Mouse (Mus musculus) forebrain, embryonic 13.5 days (tissue): ENCODE measurements around the gene Slc27a5. TPM values are rescaled to one million over a fixed set of nuclear protein-coding genes. Genes with fewer than 3 reads are reported as not detected.
A peak's percentile ranks its signal among the peaks of the same experiment; 100 is the strongest.

Experiments
- ATAC-seq: fragments of 200-750 bp; cut with Nextera tagmentation; 2 replicates; pipeline ENCODE4 v1.8.0; 2017
- H3K27ac ChIP-seq: fragments of 300-500 bp; sonication (generic); 2 replicates; pipeline ENCODE4 v1.5.1; 2015; ENCODE audit warnings: inconsistent platforms, mild to moderate bottlenecking, moderate library complexity
- H3K27me3 ChIP-seq: fragments of 300-500 bp; sonication (generic); 2 replicates; pipeline ENCODE4 v1.6.1; 2015; ENCODE audit warnings: mild to moderate bottlenecking, inconsistent platforms
- H3K36me3 ChIP-seq: fragments of 300-500 bp; sonication (generic); 2 replicates; pipeline ENCODE4 v1.6.1; 2015; ENCODE audit warnings: mild to moderate bottlenecking, inconsistent platforms; ENCODE audit not compliant: poor library complexity, severe bottlenecking
- H3K4me1 ChIP-seq: fragments of 300-500 bp; sonication (generic); 2 replicates; pipeline ENCODE4 v1.6.1; 2015; ENCODE audit warnings: inconsistent platforms
- H3K4me2 ChIP-seq: fragments of 300-500 bp; sonication (generic); 2 replicates; pipeline ENCODE4 v1.6.1; 2015; ENCODE audit warnings: inconsistent platforms, mild to moderate bottlenecking, moderate library complexity
- H3K4me3 ChIP-seq: fragments of 300-500 bp; sonication (generic); 2 replicates; pipeline ENCODE4 v1.5.1; 2015; ENCODE audit warnings: mild to moderate bottlenecking, inconsistent platforms
- H3K9ac ChIP-seq: fragments of 300-500 bp; sonication (generic); 2 replicates; pipeline ENCODE4 v1.6.1; 2015; ENCODE audit warnings: mild to moderate bottlenecking, inconsistent platforms
- H3K9me3 ChIP-seq: fragments of 300-500 bp; sonication (generic); replicated peaks from 2 replicates; pipeline ENCODE4 v1.6.1; 2016; ENCODE audit warnings: inconsistent platforms
- WGBS: fragments of 180-500 bp; shearing (Covaris S2); methylation state at CpG from one replicate; pipeline ENCODE4 v1.1.7; 2015; 5-methylcytosine and 5-hydroxymethylcytosine counted together
- polyA plus RNA-seq: library from polyadenylated mRNA; unstranded; fragments of >200 nt; fragmentation: Nextera tagmentation; extraction: Ambion mirVana; gene quantifications from 2 replicates; pipeline ENCODE4 v1.2.1, GENCODE M21; 2015

Gene Slc27a5
- polyA plus RNA-seq, 1 experiment from 2014 or later: 0.12 TPM

- 89% methylated on average over 17 of the region's 17 CpGs for WGBS
- no peak; the same call in 1 of the 2 replicates for ATAC-seq
These were observed 37.3 kb upstream of the Slc27a5 start for GRCm38 (mm10) chr7:13035211-13035855.

DNA sequence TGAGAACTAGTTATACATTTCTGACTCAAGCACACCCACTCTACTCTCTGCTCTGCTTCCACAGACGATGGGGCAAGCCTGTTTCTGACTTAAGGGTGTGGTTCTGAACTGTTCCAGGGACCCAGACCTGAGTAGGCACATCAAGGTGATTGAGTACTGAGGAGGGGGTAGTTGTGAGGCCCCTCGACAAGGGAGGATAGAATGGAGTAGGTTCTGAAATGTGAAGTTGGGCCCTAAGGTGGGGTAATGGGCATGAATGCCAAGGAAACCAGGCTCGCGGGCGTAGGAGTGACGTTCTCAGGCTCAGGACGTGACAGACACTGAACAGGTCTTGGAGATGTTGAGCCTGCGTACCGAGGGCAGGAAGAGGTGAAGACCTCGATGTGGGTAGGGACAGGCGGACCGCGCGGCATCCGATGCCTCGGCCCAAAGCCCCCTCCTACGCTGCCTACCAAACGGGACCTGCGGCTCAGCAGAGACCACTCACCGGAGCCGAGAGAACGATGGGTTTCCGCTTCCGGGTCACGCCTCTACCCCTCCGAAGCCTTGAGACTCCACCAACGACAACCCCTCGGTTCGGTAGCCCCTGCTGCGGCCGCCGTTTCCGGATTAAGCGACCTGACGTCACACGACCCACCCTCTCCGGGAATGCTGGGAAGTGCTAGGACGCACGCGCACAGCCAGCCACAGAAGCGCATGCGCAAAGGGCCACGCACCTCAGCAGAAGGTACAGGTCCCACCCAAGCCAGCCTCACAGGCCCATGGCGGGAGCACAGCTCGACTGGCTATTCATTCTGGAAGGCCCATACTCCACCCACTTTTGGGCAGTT is 36.4 kb upstream of the Slc27a5 start, which contains the start of gene Chmp2a:
Gene Chmp2a (minus strand): TSS at position 660 of the 830 bp plus-strand sequence.
- 1% methylated on average over 45 of the region's 45 CpGs for WGBS
- peak; percentile 80 for ATAC-seq
- H3K36me3 ChIP-seq: peaks cover 61% of the 10 kb centered on the region

More at GRCm38 (mm10) chr7:13035211-13035855, 37.3 kb upstream of the Slc27a5 start:
- no peaks in the 10 kb centered on the region for H3K27me3 ChIP-seq
- H3K4me3 ChIP-seq: peak overlapping the region; percentile 60
- peak overlapping the region; percentile 51; the same call in 1 of the 2 replicates for H3K9ac ChIP-seq
- peaks cover 50% of the 10 kb centered on the region for H3K4me1 ChIP-seq
- H3K36me3 ChIP-seq: peaks cover 51% of the 10 kb centered on the region
- H3K27ac ChIP-seq: peak overlapping the region; percentile 90
- H3K4me2 ChIP-seq: peak overlapping the region; percentile 76
- no peaks in the 10 kb centered on the region for H3K9me3 ChIP-seq

DNA sequence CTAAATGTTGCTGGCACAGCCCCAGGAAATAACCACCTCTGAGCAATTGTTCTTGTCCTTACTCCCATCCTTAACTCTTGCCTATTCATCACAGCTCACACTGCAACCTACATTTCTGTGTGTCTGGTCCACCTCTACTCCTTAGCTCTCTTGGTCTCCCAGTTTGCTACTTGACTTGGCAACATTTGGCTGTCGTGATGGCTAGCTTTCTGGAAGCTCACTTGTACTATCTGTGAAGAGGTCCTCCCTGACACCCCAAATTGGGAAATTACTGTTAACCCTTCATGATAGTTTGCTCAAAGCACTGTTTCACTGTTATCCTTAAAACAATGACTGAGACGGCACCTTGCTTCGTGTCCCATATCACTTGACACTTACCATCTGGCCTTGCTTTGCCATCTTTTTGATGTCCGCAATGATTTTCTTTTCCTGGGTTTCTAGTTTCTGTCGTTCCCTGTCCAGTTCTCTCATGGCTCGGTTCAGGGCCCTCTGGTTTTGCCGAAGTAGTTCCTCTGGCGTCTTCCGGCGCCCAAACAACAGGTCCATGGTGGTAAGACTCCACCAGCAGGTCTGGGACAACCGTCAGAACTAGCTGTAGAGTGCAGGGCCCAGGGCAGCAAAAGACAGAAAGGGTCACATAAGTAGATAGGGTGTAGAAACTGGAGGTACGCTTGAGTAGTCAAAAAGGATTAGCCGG is 35.6 kb upstream of the Slc27a5 start:
- Histone ChIP-seq H3K27ac (peak overlapping the region; percentile 90), H3K27me3 (no peaks in the 10 kb centered on the region), H3K4me2 (peak overlapping the region; percentile 76), H3K36me3 (peaks cover 68% of the 10 kb centered on the region), H3K4me3 (peak overlapping the region; percentile 60), H3K9ac (peak overlapping the region; percentile 83), H3K9me3 (no peaks in the 10 kb centered on the region), H3K4me1 (peaks cover 41% of the 10 kb centered on the region)
- no peak for ATAC-seq
- 46% methylated on average over 13 of the region's 13 CpGs for WGBS

More for the DNA sequence above, 36.4 kb upstream of the Slc27a5 start, which contains the start of gene Chmp2a:
- Histone ChIP-seq H3K27me3 (no peaks in the 10 kb centered on the region), H3K4me2 (peak within 1 kb of the TSS; percentile 76), H3K4me1 (peaks cover 48% of the 10 kb centered on the region), H3K9me3 (no peaks in the 10 kb centered on the region), H3K9ac (peak within 1 kb of the TSS; percentile 83), H3K27ac (peak within 1 kb of the TSS; percentile 90), H3K4me3 (peak within 1 kb of the TSS; percentile 60)

GRCm38 (mm10) chr7:13032541-13032940 is 34.5 kb upstream of the Slc27a5 start:
- Histone ChIP-seq H3K27ac (no peak overlapping the region), H3K4me1 (peaks cover 39% of the 10 kb centered on the region), H3K36me3 (peaks cover 79% of the 10 kb centered on the region), H3K9ac (peak overlapping the region; percentile 12; the same call in 1 of the 2 replicates), H3K9me3 (no peaks in the 10 kb centered on the region), H3K4me3 (no peak overlapping the region), H3K27me3 (no peaks in the 10 kb centered on the region), H3K4me2 (no peak overlapping the region)
- 96% methylated on average over 7 of the region's 7 CpGs for WGBS
- no peak for ATAC-seq

- ATAC-seq: no peak
- Histone ChIP-seq H3K4me1 (peaks cover 41% of the 10 kb centered on the region), H3K9ac (no peak overlapping the region), H3K9me3 (no peaks in the 10 kb centered on the region), H3K4me2 (no peak overlapping the region), H3K36me3 (peaks cover 84% of the 10 kb centered on the region), H3K27me3 (no peaks in the 10 kb centered on the region), H3K27ac (no peak overlapping the region), H3K4me3 (no peak overlapping the region)
- WGBS: 85% methylated on average over 2 of the region's 2 CpGs
These were observed 34.0 kb upstream of the Slc27a5 start for GRCm38 (mm10) chr7:13031983-13032382.

DNA sequence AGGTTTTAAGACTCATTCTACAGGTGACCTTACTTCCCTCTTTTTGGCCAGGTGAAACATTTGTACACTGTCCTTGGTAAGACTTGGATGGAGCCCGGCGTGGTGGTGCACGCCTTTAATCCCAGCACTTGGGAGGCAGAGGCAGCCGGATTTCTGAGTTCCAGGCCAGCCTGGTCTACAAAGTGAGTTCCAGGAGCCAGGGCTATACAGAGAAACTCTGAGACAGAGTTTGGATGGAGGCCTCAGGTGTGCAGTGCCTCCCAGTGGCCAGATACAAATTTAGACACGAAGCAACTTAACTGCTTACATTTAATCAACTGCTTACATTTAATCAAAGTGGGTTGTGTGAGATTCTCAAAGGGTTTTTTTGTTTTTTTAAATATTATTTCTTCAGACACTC is 33.1 kb upstream of the Slc27a5 start:
- H3K9me3 ChIP-seq: no peaks in the 10 kb centered on the region
- 72% methylated on average over 5 of the region's 5 CpGs for WGBS
- ATAC-seq: no peak
- no peak overlapping the region for H3K9ac ChIP-seq
- peaks cover 41% of the 10 kb centered on the region for H3K4me1 ChIP-seq
- H3K4me3 ChIP-seq: no peak overlapping the region
- no peaks in the 10 kb centered on the region for H3K27me3 ChIP-seq
- H3K4me2 ChIP-seq: no peak overlapping the region
- no peak overlapping the region for H3K27ac ChIP-seq
- peaks cover 88% of the 10 kb centered on the region for H3K36me3 ChIP-seq

- no peak overlapping the region for H3K9ac ChIP-seq
- no peaks in the 10 kb centered on the region for H3K9me3 ChIP-seq
- H3K4me3 ChIP-seq: no peak overlapping the region
- no peak for ATAC-seq
- no peaks in the 10 kb centered on the region for H3K27me3 ChIP-seq
- no peak overlapping the region for H3K27ac ChIP-seq
- peaks cover 82% of the 10 kb centered on the region for H3K36me3 ChIP-seq
- no peak overlapping the region for H3K4me2 ChIP-seq
- H3K4me1 ChIP-seq: peaks cover 36% of the 10 kb centered on the region
- 86% methylated on average over 4 of the region's 4 CpGs for WGBS
These were observed 31.0 kb upstream of the Slc27a5 start for GRCm38 (mm10) chr7:13028986-13029385.

DNA sequence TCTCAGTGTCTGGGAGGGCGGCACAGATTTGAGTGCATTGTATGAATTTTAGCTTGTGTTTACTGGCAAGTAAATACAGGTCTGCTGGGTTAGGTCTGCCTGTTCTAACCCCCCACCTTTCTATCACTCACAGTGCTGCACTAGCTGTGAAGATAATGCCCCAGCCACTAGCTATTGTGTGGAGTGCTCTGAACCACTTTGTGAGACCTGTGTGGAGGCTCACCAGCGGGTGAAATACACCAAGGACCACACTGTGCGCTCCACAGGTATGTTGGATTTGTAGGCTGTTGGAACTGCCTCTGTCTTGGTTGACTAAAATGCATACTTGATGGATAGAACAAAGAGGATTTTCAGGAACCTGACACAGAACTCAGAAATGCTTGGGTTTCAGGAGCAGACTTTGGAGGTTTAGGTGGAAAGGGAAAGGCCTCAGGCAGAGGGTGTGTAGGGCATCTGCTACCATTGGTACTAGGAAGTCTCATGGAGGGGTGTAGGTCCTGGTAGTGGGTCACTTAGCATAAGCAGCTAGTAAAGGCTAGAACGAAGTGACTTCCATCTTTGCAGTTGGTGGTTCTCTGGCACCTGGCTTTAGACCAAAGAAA is 27.6 kb upstream of the Slc27a5 start:
- Histone ChIP-seq H3K27me3 (no peaks in the 10 kb centered on the region), H3K36me3 (peaks cover 54% of the 10 kb centered on the region), H3K9ac (peak overlapping the region; percentile 98), H3K4me1 (peaks cover 32% of the 10 kb centered on the region), H3K4me3 (peak overlapping the region; percentile 92), H3K4me2 (peak overlapping the region; percentile 80), H3K27ac (peak overlapping the region; percentile 99; the same call in 1 of the 2 replicates), H3K9me3 (no peaks in the 10 kb centered on the region)
- WGBS: 30% methylated on average over 4 of the region's 4 CpGs
- no peak for ATAC-seq

DNA sequence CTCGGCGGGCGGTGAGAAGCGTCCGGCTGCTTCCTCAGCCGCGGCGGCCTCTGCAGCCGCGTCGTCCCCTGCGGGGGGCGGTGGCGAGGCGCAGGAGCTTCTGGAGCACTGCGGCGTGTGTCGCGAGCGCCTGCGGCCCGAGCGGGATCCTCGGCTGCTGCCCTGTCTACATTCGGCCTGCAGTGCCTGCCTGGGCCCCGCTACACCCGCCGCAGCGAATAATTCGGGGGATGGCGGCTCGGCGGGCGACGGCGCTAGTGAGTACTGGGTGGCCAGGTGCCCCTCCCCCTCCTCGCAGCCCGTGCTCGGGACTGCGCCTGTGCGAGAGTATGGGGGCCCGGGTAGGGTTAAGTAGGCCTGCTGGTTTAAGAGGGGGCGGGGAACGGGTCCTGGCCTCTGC is 26.8 kb upstream of the Slc27a5 start:
- Histone ChIP-seq H3K4me3 (peak overlapping the region; percentile 92), H3K9me3 (no peaks in the 10 kb centered on the region), H3K4me2 (peak overlapping the region; percentile 80), H3K27me3 (no peaks in the 10 kb centered on the region), H3K4me1 (peaks cover 32% of the 10 kb centered on the region), H3K36me3 (peaks cover 46% of the 10 kb centered on the region), H3K27ac (peak overlapping the region; percentile 99), H3K9ac (peak overlapping the region; percentile 98)
- under 1% methylated on average over 34 of the region's 44 CpGs for WGBS
- peak; percentile 61 for ATAC-seq

DNA sequence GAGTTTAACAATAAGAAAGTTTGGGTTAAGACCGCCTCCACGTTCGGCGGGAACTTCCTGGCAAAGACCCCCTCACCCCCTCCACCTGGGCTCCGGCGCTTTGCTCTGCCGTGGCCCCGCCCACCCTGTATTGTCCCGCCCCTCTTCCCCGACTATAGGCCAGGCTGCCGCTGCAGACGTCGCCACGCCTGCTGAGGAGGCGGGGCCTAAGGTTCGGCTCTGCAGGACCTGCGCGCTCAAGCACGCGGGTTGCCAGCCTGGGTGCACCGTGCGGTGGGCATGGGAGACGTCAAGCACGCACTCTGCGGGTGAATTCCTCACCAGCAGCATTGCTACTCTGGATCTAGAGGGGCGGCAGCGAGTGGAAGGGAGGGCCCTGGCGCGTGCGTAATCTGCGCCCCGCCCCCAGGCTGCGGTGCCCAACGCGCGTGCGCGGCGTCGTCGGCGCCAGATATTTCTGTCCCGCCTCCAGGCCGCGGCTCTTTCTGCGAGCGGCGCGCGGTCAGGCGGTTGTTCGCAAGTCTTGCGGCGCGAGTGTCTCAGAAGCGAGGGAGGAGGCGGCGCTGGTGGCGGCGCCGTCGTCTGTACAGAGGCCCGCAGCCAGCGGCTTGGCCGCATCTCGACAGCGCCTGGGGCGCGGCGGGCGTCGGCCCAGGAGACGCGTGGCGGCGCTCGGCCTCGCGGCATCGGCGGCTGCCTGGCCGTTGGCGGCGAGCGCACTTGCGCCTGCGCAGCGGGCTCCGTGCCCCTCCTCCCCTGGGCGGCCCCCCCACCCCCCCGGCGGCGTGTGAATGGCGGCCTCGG is 26.1 kb upstream of the Slc27a5 start:
- Histone ChIP-seq H3K4me3 (peak overlapping the region; percentile 92), H3K4me2 (peak overlapping the region; percentile 80), H3K4me1 (peaks cover 32% of the 10 kb centered on the region), H3K27ac (peak overlapping the region; percentile 99), H3K9ac (peak overlapping the region; percentile 98), H3K9me3 (no peaks in the 10 kb centered on the region), H3K36me3 (peaks cover 39% of the 10 kb centered on the region), H3K27me3 (no peaks in the 10 kb centered on the region)
- under 1% methylated on average over 77 of the region's 95 CpGs for WGBS
- peak; percentile 90 for ATAC-seq
